Mouse (Mus musculus): Measurements from ENCODE around the gene Tcf21. TPM values are rescaled to one million over a fixed set of nuclear protein-coding genes. Genes with fewer than 3 reads are reported as not detected.

Tcf21 gene
- total RNA-seq (2021), result not detected
- long read RNA-seq, experiment 1, result 0 reads
- long read RNA-seq, experiment 2, result 0 reads

- no peak for DNase-seq
Observed at GRCm38 (mm10) chr10:22819871-22820590, at the start of gene Tcf21. Gene Tcf21 (minus strand): TSS chr10:22820174.

GRCm38 (mm10) chr10:22868386-22868918, 48.5 kb upstream of the Tcf21 start:
- DNase-seq, result no peak

GRCm38 (mm10) chr10:22867210-22867609, 47.2 kb upstream of the Tcf21 start:
- no peak for DNase-seq

- no peak for DNase-seq
Observed at GRCm38 (mm10) chr10:22858111-22858510, 38.1 kb upstream of the Tcf21 start.

GRCm38 (mm10) chr10:22854330-22854729, 34.4 kb upstream of the Tcf21 start:
- DNase-seq, result no peak

- DNase-seq, result no peak
Observed at GRCm38 (mm10) chr10:22845351-22845750, 25.4 kb upstream of the Tcf21 start.

GRCm38 (mm10) chr10:22844731-22845130, 24.8 kb upstream of the Tcf21 start:
- no peak for DNase-seq

GRCm38 (mm10) chr10:22843440-22844361, 23.7 kb upstream of the Tcf21 start:
- DNase-seq, result no peak

- DNase-seq, result no peak
Observed at GRCm38 (mm10) chr10:22842781-22843439, 22.9 kb upstream of the Tcf21 start.

GRCm38 (mm10) chr10:22842113-22842512, 22.1 kb upstream of the Tcf21 start:
- no peak for DNase-seq

GRCm38 (mm10) chr10:22826244-22826643, 6.3 kb upstream of the Tcf21 start:
- no peak for DNase-seq

- no peak for DNase-seq
Observed at GRCm38 (mm10) chr10:22822896-22823295, 2.9 kb upstream of the Tcf21 start.

- no peak for DNase-seq
Observed at GRCm38 (mm10) chr10:22822486-22822885, 2.5 kb upstream of the Tcf21 start.

GRCm38 (mm10) chr10:22821709-22822108, 1.7 kb upstream of the Tcf21 start:
- no peak for DNase-seq

GRCm38 (mm10) chr10:22821267-22821666, 1.3 kb upstream of the Tcf21 start:
- DNase-seq, result no peak

GRCm38 (mm10) chr10:22820841-22821240, 867 bp upstream of the Tcf21 start:
- no peak for DNase-seq

- DNase-seq, result no peak
Observed at GRCm38 (mm10) chr10:22819239-22819870, 619 bp downstream of the Tcf21 start.

- DNase-seq, result no peak
Observed at GRCm38 (mm10) chr10:22818600-22819238, 1.3 kb downstream of the Tcf21 start.

GRCm38 (mm10) chr10:22817976-22818375, 2.0 kb downstream of the Tcf21 start:
- no peak for DNase-seq

- no peak for DNase-seq
Observed at GRCm38 (mm10) chr10:22817561-22817960, 2.4 kb downstream of the Tcf21 start.

GRCm38 (mm10) chr10:22816237-22816762, 3.7 kb downstream of the Tcf21 start:
- DNase-seq, result no peak

Data from gastrocnemius, postnatal 25 days (tissue).